Mouse (Mus musculus) MEL (cell line): ENCODE measurements around the gene Prr15l.

ENCODE experiments used
- EP300 ChIP-seq, 2 experiments: IDR thresholded peaks; 2 replicates each; pipeline ENCODE4 v1.6.1; 2011; ENCODE audit warnings: improper control_type of control experiment in 2 of 2, low read length in 2 of 2, low read depth in 1 of 2, mild to moderate bottlenecking in 1 of 2
- MAZ ChIP-seq: IDR thresholded peaks from 2 replicates; pipeline ENCODE4 v1.6.1; 2012; ENCODE audit warnings: low read depth, mild to moderate bottlenecking, inconsistent platforms, low read length, improper control_type of control experiment
- SMC3 ChIP-seq: IDR thresholded peaks from 2 replicates; pipeline ENCODE4 v1.6.1; 2011; ENCODE audit warnings: low read depth, low read length, improper control_type of control experiment

GRCm38 (mm10) chr11:96902639-96903635 is 25.0 kb upstream of the Prr15l start:
- TF ChIP-seq MAZ (no peak), EP300 (IDR thresholded peaks at IDR 0.05; ENCODE audit: low read depth in 1 of 2, low read length in 2 of 2) (no peak), SMC3 (no peak)
